Mouse (Mus musculus) limb, embryonic 14.5 days (tissue): ENCODE results near the gene Gramd1b. TPM values are rescaled to one million over a fixed set of nuclear protein-coding genes. Genes with fewer than 3 reads are reported as not detected.

ENCODE experiments used
- ATAC-seq: fragments of 200-750 bp; cut with Nextera tagmentation; 2 replicates; pipeline ENCODE4 v1.8.0; 2017; ENCODE audit warnings: low read depth, moderate number of reproducible peaks, moderate TSS enrichment; ENCODE audit not compliant: low FRiP score
- DNase-seq: peaks from one replicate; pipeline ENCODE4 v3.0.0-alpha.2; 2015; ENCODE audit warnings: low spot score
- H3K27ac ChIP-seq: fragments of 300-500 bp; sonication (generic); replicated peaks from 2 replicates; pipeline ENCODE4 v1.5.1; 2014; ENCODE audit warnings: low read depth, mild to moderate bottlenecking, low read length, moderate library complexity, mixed read lengths
- H3K27me3 ChIP-seq: fragments of 300-500 bp; sonication (generic); 2 replicates; pipeline ENCODE4 v1.6.1; 2014; ENCODE audit warnings: low read length, mixed read lengths; ENCODE audit not compliant: control insufficient read depth, insufficient read depth
- H3K36me3 ChIP-seq: fragments of 300-500 bp; sonication (generic); 2 replicates; pipeline ENCODE4 v1.6.1; 2014; ENCODE audit warnings: mild to moderate bottlenecking, low read length, moderate library complexity, mixed read lengths; ENCODE audit not compliant: control insufficient read depth, insufficient read depth
- H3K4me1 ChIP-seq: fragments of 300-500 bp; sonication (generic); 2 replicates; pipeline ENCODE4 v1.6.1; 2014; ENCODE audit warnings: antibody characterized with exemption, low read length, mixed read lengths; ENCODE audit not compliant: control insufficient read depth, insufficient read depth
- H3K4me2 ChIP-seq: fragments of 300-500 bp; sonication (generic); replicated peaks from 2 replicates; pipeline ENCODE4 v1.6.1; 2014; ENCODE audit warnings: low read depth, mild to moderate bottlenecking, low read length, moderate library complexity; ENCODE audit not compliant: severe bottlenecking
- H3K4me3 ChIP-seq: fragments of 300-500 bp; sonication (generic); replicated peaks from 2 replicates; pipeline ENCODE4 v1.5.1; 2014; ENCODE audit warnings: low read length
- H3K9ac ChIP-seq: fragments of 300-500 bp; sonication (generic); 2 replicates; pipeline ENCODE4 v1.6.1; 2014; ENCODE audit warnings: mild to moderate bottlenecking, low read depth, low read length, moderate library complexity; ENCODE audit not compliant: severe bottlenecking
- H3K9me3 ChIP-seq: fragments of 300-500 bp; sonication (generic); 2 replicates; pipeline ENCODE4 v1.6.1; 2016; ENCODE audit warnings: low read length; ENCODE audit not compliant: control insufficient read depth
- POLR2A ChIP-seq: fragments of 200-500 bp; IDR thresholded peaks from 2 replicates; pipeline ENCODE4 v1.8.0; 2012; ENCODE audit warnings: inconsistent platforms, mild to moderate bottlenecking, moderate library complexity, borderline replicate concordance; ENCODE audit not compliant: insufficient read depth, insufficient read length; ENCODE audit errors: extremely low read depth
- WGBS: fragments of 180-500 bp; shearing (Covaris S2); extraction: QIAGEN DNeasy Blood & Tissue Kit; methylation state at CpG from one replicate; pipeline ENCODE4 v1.1.7; 2014; 5-methylcytosine and 5-hydroxymethylcytosine counted together
- polyA plus RNA-seq, 2 experiments: library from polyadenylated mRNA; depleted of rRNA in 1 of 2; stranded (reverse) in 1 of 2; unstranded in 1 of 2; fragments of >200 nt; fragmentation: Nextera tagmentation in 1 of 2; extraction: Ambion mirVana in 1 of 2; gene quantifications; 2 replicates each; pipeline versions ENCODE4 v1.2.1 to v1.2.3; 2012 to 2014

Gene Gramd1b
- polyA plus RNA-seq, 2 experiments = 3.6 to 11.3 TPM

DNA sequence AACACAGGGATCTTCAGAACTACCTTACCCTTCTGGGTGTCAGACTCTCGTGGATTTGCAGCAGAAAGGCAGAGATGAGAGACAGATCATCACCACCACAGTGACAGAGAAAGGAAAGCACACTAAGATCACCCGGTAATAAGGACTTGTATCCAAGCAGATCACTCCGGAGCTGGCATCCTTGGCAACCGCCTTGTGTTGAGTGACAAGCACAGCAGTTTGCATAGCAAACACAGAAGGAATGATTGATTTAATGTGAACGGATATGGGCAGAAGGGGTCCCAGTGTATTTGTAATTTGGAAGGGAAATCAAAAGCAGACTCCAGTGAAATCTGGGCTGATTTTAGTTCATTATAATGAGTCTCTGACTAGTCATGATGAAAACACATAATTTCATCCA, 97.9 kb downstream of the Gramd1b start:
- no peaks in the 10 kb centered on the region for H3K36me3 ChIP-seq
- 81% methylated on average over 5 of the region's 5 CpGs for WGBS
- H3K27me3 ChIP-seq = no peaks in the 10 kb centered on the region
- DNase-seq = no peak
- no peaks in the 10 kb centered on the region for H3K4me1 ChIP-seq
- H3K4me2 ChIP-seq = no peak overlapping the region
- no peaks in the 10 kb centered on the region for H3K9me3 ChIP-seq
- H3K27ac ChIP-seq = no peak overlapping the region
- ATAC-seq = no peak
- TF ChIP-seq POLR2A = no peak
- H3K4me3 ChIP-seq = no peak overlapping the region
- no peak overlapping the region for H3K9ac ChIP-seq

DNA sequence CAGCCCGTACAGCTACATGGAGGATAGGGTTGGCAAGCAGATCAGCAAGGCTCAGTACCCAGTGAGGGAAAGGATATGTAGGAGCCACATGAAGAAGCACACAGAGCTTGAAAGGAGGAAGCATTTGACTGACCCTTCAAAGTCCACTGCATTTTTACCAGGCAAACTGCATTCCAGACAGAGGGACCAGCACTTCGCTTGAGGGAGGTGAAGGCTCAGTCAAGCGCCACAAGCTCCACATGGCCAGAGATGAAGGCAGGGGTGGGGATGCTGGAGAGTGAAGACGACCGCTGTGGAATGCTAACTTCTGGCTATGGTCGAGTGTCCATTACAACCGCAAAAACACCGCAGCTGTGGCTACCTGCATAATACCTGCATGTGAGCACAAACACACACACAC, 100.2 kb downstream of the Gramd1b start:
- WGBS = 83% methylated on average over 8 of the region's 8 CpGs
- no peaks in the 10 kb centered on the region for H3K27me3 ChIP-seq
- ATAC-seq = no peak
- no peak for TF ChIP-seq POLR2A
- H3K9ac ChIP-seq = no peak overlapping the region
- H3K4me3 ChIP-seq = no peak overlapping the region
- no peaks in the 10 kb centered on the region for H3K9me3 ChIP-seq
- DNase-seq = no peak
- no peaks in the 10 kb centered on the region for H3K4me1 ChIP-seq
- H3K27ac ChIP-seq = no peak overlapping the region
- no peak overlapping the region for H3K4me2 ChIP-seq
- no peaks in the 10 kb centered on the region for H3K36me3 ChIP-seq

DNA sequence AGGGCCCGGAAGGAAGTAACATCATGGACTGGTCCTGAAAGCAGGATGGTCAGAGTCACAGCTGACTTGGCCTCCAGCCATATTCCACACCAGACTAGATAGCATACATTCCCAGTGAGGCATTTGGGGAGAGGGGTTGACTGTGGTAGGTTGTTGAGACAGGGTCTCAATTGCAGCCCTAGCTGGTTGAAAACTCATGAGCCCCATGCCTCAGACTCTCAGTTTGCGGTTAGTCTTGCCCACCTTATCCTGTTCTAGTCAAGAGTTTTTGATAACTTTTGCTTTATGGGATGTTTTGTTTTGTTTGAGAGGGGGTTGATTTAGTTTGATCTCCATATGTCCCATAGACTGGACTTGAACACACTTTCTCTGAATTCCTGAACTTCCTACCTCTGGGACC, 103.5 kb downstream of the Gramd1b start:
- no peaks in the 10 kb centered on the region for H3K27me3 ChIP-seq
- H3K9ac ChIP-seq = no peak overlapping the region
- WGBS = 86% methylated on average over 2 of the region's 2 CpGs
- H3K4me3 ChIP-seq = no peak overlapping the region
- no peaks in the 10 kb centered on the region for H3K9me3 ChIP-seq
- TF ChIP-seq POLR2A = no peak
- ATAC-seq = no peak
- H3K4me1 ChIP-seq = no peaks in the 10 kb centered on the region
- no peak overlapping the region for H3K4me2 ChIP-seq
- no peak for DNase-seq
- no peak overlapping the region for H3K27ac ChIP-seq
- H3K36me3 ChIP-seq = no peaks in the 10 kb centered on the region

DNA sequence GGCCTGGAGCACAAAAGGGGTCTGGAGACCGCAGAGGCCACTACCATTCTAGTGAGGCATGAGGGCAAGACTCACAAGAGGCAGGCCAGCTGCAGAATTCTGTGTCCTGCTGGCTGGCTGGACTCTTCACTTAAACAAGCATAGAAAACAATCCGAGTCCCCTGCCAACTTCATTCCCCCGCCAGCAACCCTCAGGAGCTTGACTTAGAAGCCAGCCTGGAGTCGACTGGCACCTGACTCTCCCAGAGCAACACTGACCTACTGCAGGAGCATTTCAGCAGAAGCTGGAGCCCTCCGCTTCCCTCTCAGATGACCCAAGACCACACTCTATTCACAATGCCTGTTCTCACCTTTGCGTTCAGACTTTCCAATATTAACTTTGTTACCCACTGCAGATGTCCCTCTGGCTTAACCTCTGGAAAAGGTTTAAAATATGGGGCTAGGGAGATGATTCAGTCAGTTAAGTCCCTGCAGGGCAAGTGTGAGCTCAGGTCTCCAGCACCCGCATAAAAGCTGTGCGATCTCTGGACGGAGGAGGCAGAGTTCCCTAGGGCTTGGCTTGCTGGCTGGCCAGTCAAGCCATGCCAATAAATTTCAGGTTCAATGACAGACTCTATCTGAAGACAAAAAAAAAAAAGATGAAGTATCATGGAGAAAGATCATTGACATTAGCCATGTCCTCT, 104.8 kb downstream of the Gramd1b start:
- Histone ChIP-seq H3K4me2 (no peak overlapping the region), H3K4me1 (no peaks in the 10 kb centered on the region), H3K4me3 (no peak overlapping the region), H3K36me3 (no peaks in the 10 kb centered on the region), H3K9me3 (no peaks in the 10 kb centered on the region), H3K27ac (no peak overlapping the region), H3K9ac (no peak overlapping the region), H3K27me3 (no peaks in the 10 kb centered on the region)
- ATAC-seq (no peak), DNase-seq (no peak)
- 86% methylated on average over 9 of the region's 9 CpGs for WGBS
- TF ChIP-seq POLR2A = no peak

DNA sequence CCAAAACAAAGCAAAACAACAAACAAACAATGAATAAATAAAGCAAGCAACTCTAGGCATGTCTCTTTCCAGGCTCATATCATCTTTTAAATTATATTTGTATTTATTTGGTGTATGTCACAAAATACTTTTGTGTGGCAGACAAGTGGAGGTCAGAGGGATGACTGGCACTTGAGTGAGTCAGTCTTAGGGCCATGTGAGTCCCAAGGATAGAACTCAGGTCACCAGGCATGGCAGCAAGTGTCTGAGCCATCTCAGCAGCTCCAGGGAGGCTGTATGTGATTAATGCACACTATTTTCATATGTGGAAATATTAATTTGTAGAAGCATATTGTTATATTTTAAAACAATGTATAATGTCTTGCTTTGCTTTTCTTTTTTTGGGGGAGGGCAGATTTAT, 106.3 kb downstream of the Gramd1b start:
- no peak for TF ChIP-seq POLR2A
- Histone ChIP-seq H3K27ac (no peak overlapping the region), H3K4me3 (no peak overlapping the region), H3K36me3 (no peaks in the 10 kb centered on the region), H3K9me3 (no peaks in the 10 kb centered on the region), H3K4me1 (no peaks in the 10 kb centered on the region), H3K9ac (no peak overlapping the region), H3K4me2 (no peak overlapping the region), H3K27me3 (no peaks in the 10 kb centered on the region)
- no peak for DNase-seq
- ATAC-seq = no peak
